Mouse (Mus musculus): Measurements from ENCODE around the gene Car8.
A peak's percentile ranks its signal among the peaks of the same experiment; 100 is the strongest.
"Not testable (repeated sequence)": the region's sequence is repeated elsewhere in the genome, so short reads cannot be mapped to it uniquely, and the experiment has no call there.

The Car8 gene

GRCm38 (mm10) chr4:8201631-8202030 lies 37.2 kb downstream of the Car8 start:
- DNase-seq, result no peak

GRCm38 (mm10) chr4:8200081-8200480 lies 38.8 kb downstream of the Car8 start:
- DNase-seq, result no peak

- peak in 1 of 2 experiments; percentile 38 for DNase-seq
Measured at GRCm38 (mm10) chr4:8198033-8198432, 40.8 kb downstream of the Car8 start.

- no peak for DNase-seq
Measured at GRCm38 (mm10) chr4:8190441-8190840, 48.4 kb downstream of the Car8 start.

DNA sequence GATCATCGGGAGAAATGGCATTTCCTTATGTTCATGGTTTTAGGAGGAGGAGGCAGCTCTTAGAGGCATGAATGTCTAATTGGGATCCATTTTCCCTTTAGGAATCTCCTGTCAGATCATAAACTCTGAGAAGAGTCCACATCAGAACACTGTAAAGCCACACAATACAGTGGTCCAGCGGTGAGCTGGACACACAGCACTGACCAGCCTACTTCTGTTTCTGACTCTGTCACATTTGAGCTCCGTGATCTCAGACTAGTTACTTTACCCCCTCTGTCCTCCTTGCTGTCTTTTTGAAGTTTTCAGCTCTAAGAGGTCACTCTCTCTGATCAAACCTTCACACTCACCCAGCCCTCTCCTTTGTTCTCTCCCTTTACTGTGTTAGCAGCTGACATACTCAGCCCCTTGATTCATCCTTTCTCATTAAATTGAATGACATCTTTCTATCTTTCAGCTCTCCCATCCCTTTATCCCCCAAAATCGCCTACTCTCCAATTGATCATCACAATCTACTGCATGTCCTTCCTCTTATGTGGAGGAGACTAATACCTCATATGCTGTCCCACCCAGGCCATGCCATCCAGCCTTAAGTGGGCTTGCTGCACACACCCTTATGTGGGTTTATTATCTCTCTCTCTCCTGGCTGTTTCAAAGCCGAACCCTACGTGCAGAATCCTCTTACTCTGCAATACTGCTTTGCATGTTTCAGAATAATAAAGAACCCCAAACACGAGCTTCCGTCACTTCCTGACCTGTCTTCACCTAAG lies 51.7 kb downstream of the Car8 start:
- no peak for DNase-seq

GRCm38 (mm10) chr4:8180576-8180975 lies 58.3 kb downstream of the Car8 start:
- DNase-seq, result no peak

DNA sequence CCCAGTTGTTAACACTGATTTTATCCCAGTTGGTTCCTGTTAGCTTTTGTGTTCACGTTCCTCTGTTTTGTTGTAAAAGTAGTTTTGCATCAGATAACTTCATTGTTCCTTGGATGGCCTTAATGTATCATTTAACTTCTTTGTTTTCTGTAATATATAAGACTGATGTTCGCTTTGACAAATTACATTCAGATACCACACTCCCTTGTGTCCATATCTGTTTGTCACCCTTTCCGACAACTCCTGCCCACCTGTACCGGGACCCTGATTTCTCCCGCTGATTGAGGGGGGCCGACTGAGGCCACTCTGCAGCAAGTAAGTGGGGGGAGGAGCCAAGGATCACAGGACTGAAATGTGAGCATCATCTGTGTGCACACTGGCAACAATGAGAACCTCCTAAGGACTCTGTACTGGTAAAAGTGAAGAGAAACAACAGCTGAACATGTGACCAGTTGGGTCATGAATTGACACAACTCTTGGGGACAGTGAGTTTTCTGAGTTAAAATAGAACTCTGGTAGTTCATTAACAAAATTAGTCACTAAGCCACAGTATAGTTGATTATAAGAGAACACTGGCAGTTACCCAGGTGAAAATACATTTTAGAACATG lies 84.1 kb downstream of the Car8 start:
- DNase-seq, result no peak

DNA sequence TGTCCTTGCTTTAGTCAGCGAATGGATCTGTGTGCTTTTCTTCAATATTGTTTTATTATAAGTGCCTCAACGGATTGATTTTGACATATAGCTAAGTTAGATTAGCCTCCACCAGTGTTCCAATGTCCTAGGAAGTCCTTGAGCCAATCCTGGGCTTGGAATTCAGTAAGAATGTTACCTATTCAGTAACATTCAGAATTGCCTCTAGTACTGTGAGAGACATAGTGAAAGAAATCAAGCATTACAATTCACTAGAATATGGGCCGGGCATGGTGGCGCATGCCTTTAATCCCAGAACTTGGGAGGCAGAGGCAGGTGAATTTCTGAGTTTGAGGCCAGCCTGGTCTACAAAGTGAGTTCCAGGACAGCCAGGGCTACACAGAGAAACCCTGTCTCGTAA lies 84.9 kb downstream of the Car8 start:
- not testable (repeated sequence) for DNase-seq

DNA sequence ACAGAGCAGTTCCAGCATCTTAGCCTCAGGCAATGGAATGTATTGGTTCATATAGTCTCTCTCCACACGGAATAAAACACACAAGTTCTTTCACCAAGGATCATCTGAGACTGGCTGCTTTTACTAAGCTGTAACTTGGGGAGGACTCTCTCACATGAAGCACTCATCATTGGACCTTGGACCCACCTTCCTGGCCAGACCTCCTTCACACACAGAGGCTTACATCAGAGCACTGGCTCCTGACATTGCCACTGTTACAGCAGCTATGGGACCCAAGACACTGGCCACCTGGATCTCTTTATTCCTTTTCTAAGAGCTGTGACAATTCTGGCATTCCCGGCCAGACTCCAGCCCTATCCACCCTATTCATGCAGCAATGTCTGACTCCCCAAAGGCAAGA lies 101.4 kb downstream of the Car8 start:
- DNase-seq, result no peak

GRCm38 (mm10) chr4:8132024-8132423 lies 106.8 kb downstream of the Car8 start:
- no peak for DNase-seq

GRCm38 (mm10) chr4:8113558-8113957 lies 125.3 kb downstream of the Car8 start:
- no peak for DNase-seq

- peak; percentile 11 to 22 for DNase-seq
Measured at GRCm38 (mm10) chr4:8111891-8112290, 127.0 kb downstream of the Car8 start.

DNA sequence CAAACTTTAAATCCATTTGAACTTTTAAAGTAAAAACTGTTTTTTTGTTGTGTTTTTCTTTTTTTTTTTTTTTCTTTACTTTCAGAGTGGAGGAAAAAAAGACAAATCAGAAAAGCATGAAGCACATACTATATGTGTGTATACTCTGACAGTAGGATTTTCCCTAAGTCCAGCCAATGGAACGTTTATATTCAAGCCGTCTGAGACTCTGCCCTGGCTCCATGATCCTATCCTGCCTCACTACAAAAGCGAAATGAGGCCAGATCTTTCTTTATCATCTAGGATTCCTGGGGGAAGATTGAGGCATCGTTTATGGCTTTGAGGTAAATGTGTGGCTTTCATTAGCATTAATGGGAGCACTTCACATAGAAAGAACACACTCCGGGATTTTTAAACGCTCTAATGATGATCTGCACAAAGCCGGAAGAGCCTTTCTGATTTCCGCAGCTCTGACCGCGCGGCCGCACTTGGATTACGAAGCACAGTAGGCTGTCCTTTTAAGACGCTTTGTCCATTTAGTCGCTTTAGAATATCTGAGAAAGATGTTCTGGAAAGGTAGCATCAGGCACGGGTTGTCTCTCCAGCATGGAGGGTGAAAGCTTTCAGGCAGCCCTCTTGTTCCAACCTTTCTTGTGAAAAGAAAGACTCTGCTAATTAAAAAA lies 128.8 kb downstream of the Car8 start:
- no peak for DNase-seq

DNA sequence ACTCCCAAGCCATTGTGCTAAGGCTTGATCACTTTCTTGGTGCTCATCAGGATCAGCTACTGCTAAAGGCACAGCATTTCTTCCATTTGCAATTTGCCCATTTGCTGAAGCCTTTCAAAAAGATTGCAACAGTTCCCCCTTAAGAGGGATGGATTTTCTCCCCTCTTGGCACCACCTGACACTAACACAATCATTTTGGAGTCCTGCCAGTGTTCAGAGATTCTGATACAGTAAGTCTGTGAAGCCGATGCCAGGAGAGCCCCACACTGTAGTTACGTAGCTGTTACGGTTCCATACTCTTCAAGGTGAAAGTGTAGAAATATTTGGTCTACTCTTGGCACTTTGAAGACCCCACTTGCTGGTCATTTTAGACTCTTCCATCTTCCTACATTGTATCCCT lies 137.4 kb downstream of the Car8 start:
- no peak for DNase-seq

GRCm38 (mm10) chr4:8098084-8098483 lies 140.8 kb downstream of the Car8 start:
- DNase-seq, result no peak

- no peak for DNase-seq
Measured at GRCm38 (mm10) chr4:8097683-8098082, 141.2 kb downstream of the Car8 start.

- not testable (repeated sequence) for DNase-seq
Measured at GRCm38 (mm10) chr4:8093566-8093965, 145.3 kb downstream of the Car8 start.

Data from cerebellum, postnatal 25 days (tissue).